In the genomic region with DNA sequence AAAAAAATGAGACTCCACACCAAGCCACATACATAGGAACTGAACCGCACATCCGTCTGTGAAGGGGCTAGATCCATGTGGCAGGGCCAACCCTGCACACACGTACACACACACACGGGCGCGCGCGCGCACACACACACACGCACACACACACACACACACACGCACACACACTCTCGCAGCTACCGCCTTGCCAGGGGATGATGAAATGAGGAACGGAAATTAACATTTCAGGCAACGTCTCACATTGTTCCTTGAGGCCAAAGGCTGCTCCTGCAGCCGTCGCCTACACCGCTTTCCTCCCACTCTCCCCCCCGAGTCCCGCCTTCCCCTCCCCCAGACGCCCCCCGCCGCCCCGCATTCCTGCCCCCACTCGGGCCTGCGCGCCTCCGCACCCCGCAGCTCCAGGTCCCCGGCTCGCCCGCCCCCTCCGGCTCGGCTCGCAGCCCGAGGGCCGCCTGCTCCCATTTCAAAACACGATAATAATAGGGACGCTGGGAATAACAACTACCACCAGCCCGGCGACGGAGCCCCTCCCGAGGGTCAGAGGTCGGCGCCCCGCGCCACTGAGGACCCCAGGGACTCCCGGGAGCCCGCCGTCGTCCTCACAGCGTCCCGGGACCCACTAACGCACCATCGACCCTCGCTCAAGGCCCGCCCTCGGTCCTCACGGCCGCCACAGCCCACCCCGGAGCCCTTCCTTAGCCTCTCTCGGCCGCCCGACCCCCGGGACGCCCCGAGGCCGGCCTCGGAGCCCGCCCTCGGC, we compare ENCODE assay signal across 8 mouse cellular contexts. TPM values are rescaled to one million over a fixed set of nuclear protein-coding genes. Genes with fewer than 3 reads are reported as not detected.
DNase-seq lines count a peak whose midpoint lies in the region; ATAC-seq and TF ChIP-seq lines count a peak whose summit lies in the region.

No protein-coding gene starts in this region.

- peak overlapping the region; percentile 91 for H3K27ac ChIP-seq in brown adipose tissue, adult 24 weeks (replicated peaks; ENCODE audit: low read depth, low read length)
- peak overlapping the region; percentile 94 for H3K27ac ChIP-seq in forebrain, embryonic 13.5 days

- peak; percentile 68 to 76 for DNase-seq in CD8-positive naive resting alpha-beta T cell, adult 2 months (ENCODE audit: low read depth in 2 of 2, low spot score in 2 of 2)
- peak; percentile 63 to 79 for DNase-seq in heart, postnatal 10 days
- DNase-seq in layer of hippocampus, adult 18-20 months (ENCODE audit: low spot score in 2 of 2): peak; percentile 51 to 67
- peak; percentile 67 for DNase-seq in lung, adult 2 months
- DNase-seq in thymus, adult 18-20 months: peak; percentile 48 to 75

- peak overlapping the region; percentile 97 for H3K4me3 ChIP-seq in brown adipose tissue, adult 24 weeks (ENCODE audit: insufficient read depth, low read depth, low read length)
- H3K4me3 ChIP-seq in forebrain, embryonic 13.5 days: peak overlapping the region; percentile 98
- peak overlapping the region; percentile 87 for H3K4me3 ChIP-seq in lung, adult 2 months (replicated peaks; ENCODE audit: extremely low read depth, low read depth, low read length)

- no peak for TF ChIP-seq CTCF in lung, adult 2 months (IDR thresholded peaks at IDR 0.05; ENCODE audit: insufficient read depth, low read length)

- H3K36me3 ChIP-seq in forebrain, embryonic 13.5 days (ENCODE audit: poor library complexity, severe bottlenecking): 0 out of 2 replicates have a peak, but pooled peaks cover 3% of the 10 kb centered on the region

- H3K4me1 ChIP-seq in brown adipose tissue, adult 24 weeks (ENCODE audit: control insufficient read depth, insufficient read depth, insufficient read length, low read length): peaks cover 20% of the 10 kb centered on the region
- peaks cover 50% of the 10 kb centered on the region for H3K4me1 ChIP-seq in forebrain, embryonic 13.5 days
- peaks cover 25% of the 10 kb centered on the region for H3K4me1 ChIP-seq in lung, adult 2 months (ENCODE audit: control insufficient read depth, insufficient read depth, low read length)

- intact Hi-C loops in heart, postnatal 10 days (cut with DNase I): loop anchor here (5.0 kb wide), 1 partner anchor 61 kb away; a partner anchor contains a TSS

- WGBS in forebrain, embryonic 13.5 days: under 1% methylated on average over 63 of the region's 71 CpGs
- WGBS in lung, adult 2 months: 1% methylated on average over 66 of the region's 71 CpGs

- peak; percentile 52; the same call in 1 of the 2 replicates for TF ChIP-seq POLR2A in lung, adult 2 months (IDR thresholded peaks at IDR 0.05; ENCODE audit: borderline replicate concordance, extremely low read depth, low read depth, low read length)

- H3K27me3 ChIP-seq in forebrain, embryonic 13.5 days: no peaks in the 10 kb centered on the region

- H3K9me3 ChIP-seq in forebrain, embryonic 13.5 days (replicated peaks): no peaks in the 10 kb centered on the region

- peak overlapping the region; percentile 84 for H3K4me2 ChIP-seq in forebrain, embryonic 13.5 days

- no peak for ATAC-seq in forebrain, embryonic 13.5 days
- peak; percentile 39 for ATAC-seq in neutrophil, adult 5-6 weeks (ENCODE audit: extremely low read depth, insufficient number of reproducible peaks, low FRiP score, poor library complexity, severe bottlenecking)

- H3K9ac ChIP-seq in forebrain, embryonic 13.5 days: peak overlapping the region; percentile 99

RNA-seq across cellular contexts. Expression of a gene that starts 0.9 kb away (rescaled TPM):
- polyA plus RNA-seq in brown adipose tissue, adult 24 weeks (2012; ENCODE audit: insufficient read depth, insufficient read length, missing spikeins): 33.3 and 37.9 TPM in 2 replicates
- 34.3 and 35.6 TPM in 2 replicates for polyA plus RNA-seq in forebrain, embryonic 13.5 days (2015; fragmentation: Nextera tagmentation; extraction: Ambion mirVana)
- total RNA-seq in heart, postnatal 10 days (2021): 10 to 100 TPM; 83.6 to 84.5 TPM
- total RNA-seq in layer of hippocampus, adult 18-20 months (2021): 100 to 1,000 TPM; 165 to 176 TPM
- 48.7 and 67.5 TPM in 2 replicates for polyA plus RNA-seq in lung, adult 2 months (2012; rRNA removed)
- total RNA-seq in neutrophil, adult 5-6 weeks (2017): 284 and 304 TPM in 2 replicates

RNA-seq across cellular contexts. Expression of a gene that starts 21.6 kb away (rescaled TPM):
- polyA plus RNA-seq in brown adipose tissue, adult 24 weeks (2012; ENCODE audit: insufficient read depth, insufficient read length, missing spikeins): 154 and 173 TPM in 2 replicates
- polyA plus RNA-seq in forebrain, embryonic 13.5 days (2015; fragmentation: Nextera tagmentation; extraction: Ambion mirVana): 45.1 and 47.3 TPM in 2 replicates
- 10 to 100 TPM; 72.8 to 80.3 TPM for total RNA-seq in heart, postnatal 10 days (2021)
- total RNA-seq in layer of hippocampus, adult 18-20 months (2021): 10 to 100 TPM; 60.0 to 64.8 TPM
- 71.1 and 85.5 TPM in 2 replicates for polyA plus RNA-seq in lung, adult 2 months (2012; rRNA removed)
- 47.3 and 65.8 TPM in 2 replicates for total RNA-seq in neutrophil, adult 5-6 weeks (2017)
